Mouse (Mus musculus): ENCODE results near the gene Prkca. TPM values are rescaled to one million over a fixed set of nuclear protein-coding genes. Genes with fewer than 3 reads are reported as not detected.

The Prkca gene
- total RNA-seq, 4 experiments from 2014 or later: 9.0 to 12.0 (median 10.6) TPM

- DNase-seq: peak; percentile 30
Measured at GRCm38 (mm10) chr11:107994487-107994886, 349.2 kb downstream of the Prkca start.

- DNase-seq: no peak
Measured at GRCm38 (mm10) chr11:107993792-107994191, 349.9 kb downstream of the Prkca start.

GRCm38 (mm10) chr11:107992500-107992899 is 351.2 kb downstream of the Prkca start:
- DNase-seq: no peak

GRCm38 (mm10) chr11:107991990-107992389 is 351.7 kb downstream of the Prkca start:
- no peak for DNase-seq

- no peak for DNase-seq
Measured at GRCm38 (mm10) chr11:107989241-107989640, 354.5 kb downstream of the Prkca start.

GRCm38 (mm10) chr11:107985941-107986340 is 357.8 kb downstream of the Prkca start:
- no peak for DNase-seq

- no peak for DNase-seq
Measured at GRCm38 (mm10) chr11:107983883-107984282, 359.8 kb downstream of the Prkca start.

- no peak for DNase-seq
Measured at GRCm38 (mm10) chr11:107983224-107983623, 360.5 kb downstream of the Prkca start.

- DNase-seq: no peak
Measured at GRCm38 (mm10) chr11:107982225-107982896, 361.4 kb downstream of the Prkca start.

- no peak for DNase-seq
Measured at GRCm38 (mm10) chr11:107979497-107980174, 364.1 kb downstream of the Prkca start.

- no peak for DNase-seq
Measured at GRCm38 (mm10) chr11:107969943-107970342, 373.8 kb downstream of the Prkca start.

GRCm38 (mm10) chr11:107968147-107968546 is 375.6 kb downstream of the Prkca start:
- no peak for DNase-seq

- no peak for DNase-seq
Measured at GRCm38 (mm10) chr11:107966229-107966628, 377.5 kb downstream of the Prkca start.

GRCm38 (mm10) chr11:107965449-107965848 is 378.3 kb downstream of the Prkca start:
- DNase-seq: no peak

GRCm38 (mm10) chr11:107957566-107958350 is 386.0 kb downstream of the Prkca start:
- no peak for DNase-seq

GRCm38 (mm10) chr11:107955191-107956062 is 388.3 kb downstream of the Prkca start:
- DNase-seq: no peak

GRCm38 (mm10) chr11:107951431-107951830 is 392.3 kb downstream of the Prkca start:
- no peak for DNase-seq

- no peak for DNase-seq
Measured at GRCm38 (mm10) chr11:107950658-107951057, 393.1 kb downstream of the Prkca start.

- DNase-seq: no peak
Measured at GRCm38 (mm10) chr11:107950211-107950610, 393.5 kb downstream of the Prkca start.

- no peak for DNase-seq
Measured at GRCm38 (mm10) chr11:107947951-107948350, 395.8 kb downstream of the Prkca start.

- no peak for DNase-seq
Measured at GRCm38 (mm10) chr11:107946823-107947222, 396.9 kb downstream of the Prkca start.

GRCm38 (mm10) chr11:107936929-107937328 is 406.8 kb downstream of the Prkca start:
- DNase-seq: no peak
